Mouse (Mus musculus) intestine, postnatal 0 days (tissue): ENCODE data around the gene E2f3. TPM values are rescaled to one million over a fixed set of nuclear protein-coding genes. Genes with fewer than 3 reads are reported as not detected.

Experiments used
- ATAC-seq: fragments of 200-750 bp; cut with Nextera tagmentation; 2 replicates; pipeline ENCODE4 v1.8.0; 2017; ENCODE audit warnings: mild to moderate bottlenecking, moderate TSS enrichment, moderate library complexity
- H3K27ac ChIP-seq: fragments of 300-500 bp; sonication (generic); 2 replicates; pipeline ENCODE4 v1.5.1; 2014; ENCODE audit warnings: mild to moderate bottlenecking, low read depth, low read length, moderate library complexity
- H3K27me3 ChIP-seq: fragments of 300-500 bp; sonication (generic); replicated peaks from 2 replicates; pipeline ENCODE4 v1.6.1; 2014; ENCODE audit warnings: low read length, mixed read lengths; ENCODE audit not compliant: control insufficient read depth, insufficient read depth
- H3K36me3 ChIP-seq: fragments of 300-500 bp; sonication (generic); 2 replicates; pipeline ENCODE4 v1.6.1; 2014; ENCODE audit warnings: mild to moderate bottlenecking, moderate library complexity; ENCODE audit not compliant: control insufficient read depth, insufficient read depth
- H3K4me1 ChIP-seq: fragments of 300-500 bp; sonication (generic); replicated peaks from 2 replicates; pipeline ENCODE4 v1.6.1; 2014; ENCODE audit warnings: antibody characterized with exemption, low read length, mixed read lengths; ENCODE audit not compliant: control insufficient read depth, insufficient read depth
- H3K4me2 ChIP-seq: fragments of 300-500 bp; sonication (generic); replicated peaks from 2 replicates; pipeline ENCODE4 v1.6.1; 2014; ENCODE audit warnings: low read depth, mild to moderate bottlenecking, moderate library complexity
- H3K4me3 ChIP-seq: fragments of 300-500 bp; sonication (generic); 2 replicates; pipeline ENCODE4 v1.5.1; 2014; ENCODE audit warnings: low read depth, low read length
- H3K9ac ChIP-seq: fragments of 300-500 bp; sonication (generic); 2 replicates; pipeline ENCODE4 v1.6.1; 2014; ENCODE audit warnings: mild to moderate bottlenecking, low read depth, low read length
- H3K9me3 ChIP-seq: fragments of 300-500 bp; sonication (generic); 2 replicates; pipeline ENCODE4 v1.6.1; 2016; ENCODE audit warnings: mixed run types; ENCODE audit not compliant: control insufficient read depth
- CTCF ChIP-seq: sonication (generic); IDR thresholded peaks from 2 replicates; pipeline ENCODE4 v1.5.1; 2016; ENCODE audit warnings: low read depth, mild to moderate bottlenecking, control low read depth, antibody characterized with exemption, moderate library complexity
- WGBS: fragments of 180-500 bp; shearing (Covaris S2); extraction: QIAGEN DNeasy Blood & Tissue Kit; methylation state at CpG from one replicate; pipeline ENCODE4 v1.1.7; 2014; 5-methylcytosine and 5-hydroxymethylcytosine counted together
- polyA plus RNA-seq: library from polyadenylated mRNA; unstranded; fragments of >200 nt; fragmentation: Nextera tagmentation; extraction: Ambion mirVana; gene quantifications from 2 replicates; pipeline ENCODE4 v1.2.1, GENCODE M21; 2015

Gene E2f3
- polyA plus RNA-seq, 1 experiment from 2014 or later, result 4.2 TPM

- no peak overlapping the region for H3K4me2 ChIP-seq
- no peak overlapping the region for H3K27ac ChIP-seq
- 44% methylated on average over 1 of the region's 1 CpGs for WGBS
- no peaks in the 10 kb centered on the region for H3K27me3 ChIP-seq
- TF ChIP-seq CTCF, result no peak
- H3K9me3 ChIP-seq, result no peaks in the 10 kb centered on the region
- no peak overlapping the region for H3K4me3 ChIP-seq
- no peak for ATAC-seq
- H3K36me3 ChIP-seq, result peaks cover 48% of the 10 kb centered on the region
- no peaks in the 10 kb centered on the region for H3K4me1 ChIP-seq
- no peak overlapping the region for H3K9ac ChIP-seq
Observed at GRCm38 (mm10) chr13:29916561-29916960, 69.3 kb downstream of the E2f3 start.

- H3K27ac ChIP-seq, result no peak overlapping the region
- H3K36me3 ChIP-seq, result peaks cover 57% of the 10 kb centered on the region
- H3K4me2 ChIP-seq, result no peak overlapping the region
- WGBS, result 93% methylated on average over 10 of the region's 10 CpGs
- ATAC-seq, result no peak
- TF ChIP-seq CTCF, result no peak
- H3K9me3 ChIP-seq, result no peaks in the 10 kb centered on the region
- H3K4me3 ChIP-seq, result no peak overlapping the region
- H3K9ac ChIP-seq, result no peak overlapping the region
- no peaks in the 10 kb centered on the region for H3K27me3 ChIP-seq
- no peaks in the 10 kb centered on the region for H3K4me1 ChIP-seq
Observed at GRCm38 (mm10) chr13:29913606-29914005, 72.3 kb downstream of the E2f3 start.

GRCm38 (mm10) chr13:29913061-29913460, 72.8 kb downstream of the E2f3 start:
- Histone ChIP-seq H3K4me2 (no peak overlapping the region), H3K27me3 (no peaks in the 10 kb centered on the region), H3K4me1 (no peaks in the 10 kb centered on the region), H3K27ac (no peak overlapping the region), H3K9me3 (no peaks in the 10 kb centered on the region), H3K4me3 (no peak overlapping the region), H3K36me3 (peaks cover 54% of the 10 kb centered on the region), H3K9ac (no peak overlapping the region)
- no peak for ATAC-seq
- 90% methylated on average over 10 of the region's 10 CpGs for WGBS
- no peak for TF ChIP-seq CTCF

- Histone ChIP-seq H3K4me3 (no peak overlapping the region), H3K4me1 (no peaks in the 10 kb centered on the region), H3K27ac (no peak overlapping the region), H3K9me3 (no peaks in the 10 kb centered on the region), H3K9ac (no peak overlapping the region), H3K4me2 (no peak overlapping the region), H3K36me3 (peaks cover 48% of the 10 kb centered on the region), H3K27me3 (no peaks in the 10 kb centered on the region)
- WGBS, result 98% methylated on average over 8 of the region's 8 CpGs
- no peak for TF ChIP-seq CTCF
- ATAC-seq, result no peak
Observed at GRCm38 (mm10) chr13:29912251-29912650, 73.6 kb downstream of the E2f3 start.

- Histone ChIP-seq H3K27me3 (no peaks in the 10 kb centered on the region), H3K36me3 (peaks cover 46% of the 10 kb centered on the region), H3K4me3 (no peak overlapping the region), H3K4me2 (no peak overlapping the region), H3K9me3 (no peaks in the 10 kb centered on the region), H3K4me1 (no peaks in the 10 kb centered on the region), H3K9ac (no peak overlapping the region), H3K27ac (no peak overlapping the region)
- no peak for ATAC-seq
- no peak for TF ChIP-seq CTCF
- WGBS, result 95% methylated on average over 3 of the region's 3 CpGs
Observed at GRCm38 (mm10) chr13:29911141-29911540, 74.7 kb downstream of the E2f3 start.

GRCm38 (mm10) chr13:29908431-29908830, 77.4 kb downstream of the E2f3 start:
- WGBS, result 98% methylated on average over 9 of the region's 9 CpGs
- no peak overlapping the region for H3K4me2 ChIP-seq
- H3K4me3 ChIP-seq, result no peak overlapping the region
- no peaks in the 10 kb centered on the region for H3K9me3 ChIP-seq
- no peak overlapping the region for H3K27ac ChIP-seq
- H3K4me1 ChIP-seq, result no peaks in the 10 kb centered on the region
- H3K9ac ChIP-seq, result no peak overlapping the region
- no peaks in the 10 kb centered on the region for H3K27me3 ChIP-seq
- no peak for ATAC-seq
- H3K36me3 ChIP-seq, result peaks cover 28% of the 10 kb centered on the region
- no peak for TF ChIP-seq CTCF

GRCm38 (mm10) chr13:29907995-29908394, 77.9 kb downstream of the E2f3 start:
- H3K36me3 ChIP-seq, result peaks cover 25% of the 10 kb centered on the region
- no peaks in the 10 kb centered on the region for H3K4me1 ChIP-seq
- 97% methylated on average over 9 of the region's 9 CpGs for WGBS
- H3K9ac ChIP-seq, result no peak overlapping the region
- H3K27ac ChIP-seq, result no peak overlapping the region
- H3K27me3 ChIP-seq, result no peaks in the 10 kb centered on the region
- no peaks in the 10 kb centered on the region for H3K9me3 ChIP-seq
- H3K4me2 ChIP-seq, result no peak overlapping the region
- H3K4me3 ChIP-seq, result no peak overlapping the region
- no peak for ATAC-seq
- no peak for TF ChIP-seq CTCF
